Mouse (Mus musculus) megakaryocyte, embryonic 14.5 days (primary cell): ENCODE data around the gene Hipk2.

ENCODE experiments used
- FLI1 ChIP-seq: IDR thresholded peaks from 2 replicates; pipeline ENCODE4 v1.6.1; 2012; ENCODE audit warnings: low read length, inconsistent platforms, mixed read lengths
- GATA1 ChIP-seq: IDR thresholded peaks from 3 replicates; pipeline ENCODE4 v1.6.1; 2012; ENCODE audit warnings: mixed read lengths, low read length, inconsistent platforms, borderline replicate concordance

DNA sequence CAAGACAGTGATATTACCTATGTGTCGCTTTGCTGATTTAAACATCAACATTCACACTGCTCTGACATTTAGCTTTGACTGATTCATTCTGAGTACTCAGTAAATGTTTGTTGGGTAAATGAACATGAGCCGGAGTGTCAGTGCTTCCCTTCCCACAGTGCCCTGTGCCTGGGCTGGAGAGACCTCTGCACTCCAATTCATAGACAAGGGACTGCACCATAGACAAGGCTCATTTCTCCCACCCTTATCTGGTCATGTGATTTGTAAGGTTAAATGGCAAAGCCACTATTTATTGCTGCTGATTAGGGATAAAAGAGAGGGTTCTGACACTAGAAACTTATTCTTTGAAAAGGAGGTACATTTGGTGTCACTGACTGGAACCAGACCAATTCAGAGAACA lies 118.4 kb downstream of the Hipk2 start:
- TF ChIP-seq GATA1 (no peak), FLI1 (no peak)
